Mouse (Mus musculus) heart, adult 2 months (tissue): ENCODE measurements around the gene Gm10842.

Source experiments
- CTCF ChIP-seq: fragments of 200-600 bp; IDR thresholded peaks from 2 replicates; pipeline ENCODE4 v1.8.1; 2022; ENCODE audit warnings: antibody characterized with exemption, mild to moderate bottlenecking, moderate library complexity
- POLR2A ChIP-seq: fragments of 200-500 bp; IDR thresholded peaks from 2 replicates; pipeline ENCODE4 v1.6.1; 2011; ENCODE audit warnings: mild to moderate bottlenecking, low read depth, low read length, control low read depth; ENCODE audit not compliant: insufficient read depth

DNA sequence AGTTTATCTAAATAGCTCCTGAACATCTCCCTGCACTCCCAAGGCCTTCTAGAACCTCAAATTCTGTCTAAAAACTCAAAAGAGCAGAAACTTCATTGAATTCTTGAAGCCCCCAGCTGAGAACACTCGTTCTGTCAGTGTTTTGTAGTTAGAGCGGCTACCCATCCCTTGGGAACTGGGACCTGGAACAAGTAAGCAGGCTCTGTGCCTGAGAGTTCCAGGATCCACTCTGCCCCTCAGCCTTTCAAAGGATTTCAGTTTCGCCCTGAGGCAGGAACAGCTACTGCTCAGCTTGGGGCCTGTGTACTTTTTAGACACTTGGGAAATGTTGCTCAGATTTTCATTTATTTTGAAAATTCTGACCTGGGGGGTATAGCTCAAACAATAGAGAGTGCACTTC is at the start of gene Gm10842:
- no peak for TF ChIP-seq CTCF
- no peak for TF ChIP-seq POLR2A
